ENCODE assay signal across 13 mouse cellular contexts in genomic region chr5:17174562-17174961, GRCm38 (mm10).
"Had no signal": no experiment of that assay in that cellular context is flagged by ENCODE, and none has a peak within 500 bp of the region (broad histone marks: within the 10 kb centered on the region; RNA-seq: fewer than 3 reads in every experiment).

No protein-coding gene starts in this region.

- DNase-seq: kidney, adult 8-10 months; kidney, postnatal 25 days; lung, embryonic 14.5 days; lung, postnatal 10 days; right cerebral cortex, postnatal 14 days; thymus, postnatal 36 days had no signal

- H3K4me3 ChIP-seq: left cerebral cortex, adult 2 months; limb, embryonic 15.5 days; liver, embryonic 15.5 days; midbrain, embryonic 12.5 days; stomach, embryonic 15.5 days had no signal

- ATAC-seq: midbrain, embryonic 16.5 days had no signal

- H3K4me2 ChIP-seq: limb, embryonic 15.5 days; liver, embryonic 15.5 days; lung, embryonic 14.5 days; midbrain, embryonic 12.5 days; stomach, embryonic 15.5 days had no signal

- H3K9me3 ChIP-seq: limb, embryonic 15.5 days; liver, embryonic 15.5 days; midbrain, embryonic 12.5 days; stomach, embryonic 15.5 days had no signal

- H3K4me1 ChIP-seq: limb, embryonic 15.5 days; liver, embryonic 15.5 days; midbrain, embryonic 12.5 days; stomach, embryonic 15.5 days had no signal

- H3K27me3 ChIP-seq: limb, embryonic 15.5 days; liver, embryonic 15.5 days; midbrain, embryonic 12.5 days; stomach, embryonic 15.5 days had no signal

- H3K27ac ChIP-seq: left cerebral cortex, adult 2 months; limb, embryonic 15.5 days; liver, embryonic 15.5 days; macrophage; midbrain, embryonic 12.5 days; stomach, embryonic 15.5 days had no signal

- H3K9ac ChIP-seq: limb, embryonic 15.5 days; liver, embryonic 15.5 days; lung, embryonic 14.5 days; midbrain, embryonic 12.5 days; stomach, embryonic 15.5 days had no signal

- H3K36me3 ChIP-seq: limb, embryonic 15.5 days; liver, embryonic 15.5 days; midbrain, embryonic 12.5 days; stomach, embryonic 15.5 days had no signal
